Mouse (Mus musculus): ENCODE results near the gene Apol8. TPM values are rescaled to one million over a fixed set of nuclear protein-coding genes. Genes with fewer than 3 reads are reported as not detected.
"Not testable (repeated sequence)": the region's sequence is repeated elsewhere in the genome, so short reads cannot be mapped to it uniquely, and the experiment has no call there.

Gene Apol8
- total RNA-seq, 2 experiments from 2014 or later = not detected

DNA sequence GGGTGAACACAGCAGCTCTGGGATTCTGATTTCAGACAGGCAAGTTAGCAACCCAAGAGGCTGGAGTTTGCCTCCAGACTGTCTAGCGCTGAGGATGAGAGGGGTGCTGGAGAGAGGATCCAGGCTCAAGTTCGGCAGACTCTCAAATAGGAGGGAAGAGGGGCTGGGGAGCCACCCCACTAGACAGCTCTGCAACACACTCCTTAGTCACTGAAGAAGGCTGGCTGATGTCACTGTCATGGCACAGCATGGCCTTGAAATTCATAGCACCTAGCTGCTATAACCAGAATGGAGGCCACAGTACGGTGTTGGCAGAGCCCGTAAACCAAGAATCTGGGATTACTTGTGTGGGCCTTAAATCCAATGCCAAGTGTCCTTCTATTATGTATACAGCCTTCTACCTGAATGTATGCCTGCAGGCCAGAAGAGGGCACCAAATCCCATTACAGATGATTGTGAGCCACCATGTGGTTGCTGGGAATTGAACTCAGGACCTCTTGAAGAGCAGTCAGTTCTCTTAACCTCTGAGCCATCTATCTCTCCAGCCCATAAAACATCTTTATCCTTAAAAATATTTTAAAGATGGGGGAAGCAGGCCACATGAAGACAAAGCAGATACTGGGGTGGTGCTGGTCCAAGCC lies 903 bp upstream of the Apol8 start:
- intact Hi-C loops (cut with DNase I; ENCODE audit: low total_unique reads) = no loop called here
- no peak for DNase-seq

DNA sequence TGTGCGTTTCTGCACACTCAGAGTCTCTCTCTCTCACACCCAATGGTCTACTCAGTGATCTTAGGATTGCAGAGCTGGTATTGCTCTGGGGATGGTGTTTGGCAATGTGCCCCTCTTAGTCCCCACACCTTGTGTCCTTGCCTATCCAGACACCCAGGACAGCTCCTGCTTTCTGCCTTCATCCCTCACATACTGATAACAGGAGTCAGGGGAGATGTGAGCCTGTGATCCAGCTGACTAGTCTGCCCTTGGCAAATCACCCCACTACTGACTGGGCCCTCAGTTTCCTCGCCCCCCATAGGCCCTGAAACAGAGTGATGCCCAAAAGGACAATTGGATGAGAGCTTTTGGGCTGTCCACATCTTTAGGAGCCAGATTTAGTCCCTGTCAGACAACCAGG lies 722 bp downstream of the Apol8 start:
- intact Hi-C loops (cut with DNase I; ENCODE audit: low total_unique reads) = no loop called here
- no peak for DNase-seq

DNA sequence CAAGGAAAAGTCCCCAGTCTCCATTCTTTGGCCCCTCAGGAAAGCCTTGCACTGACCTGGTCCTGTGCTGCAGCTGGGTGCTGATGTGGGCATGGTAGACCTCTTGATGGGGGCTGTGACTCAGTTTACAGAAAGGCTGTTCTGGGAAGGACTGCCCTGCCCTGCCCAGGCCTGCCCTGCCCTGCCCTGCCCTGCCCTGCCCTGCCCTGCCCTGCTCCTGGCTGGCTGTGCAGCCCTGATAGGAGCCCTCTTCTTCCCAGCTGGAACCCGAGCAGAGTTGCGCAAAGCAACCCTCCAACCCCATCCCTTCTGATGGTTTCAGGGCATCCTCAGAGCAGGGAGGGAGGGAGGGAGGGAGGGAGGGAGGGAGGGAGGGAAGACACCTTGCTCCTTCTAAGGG lies 1.7 kb downstream of the Apol8 start:
- intact Hi-C loops (cut with DNase I; ENCODE audit: low total_unique reads) = no loop called here
- DNase-seq = no peak

DNA sequence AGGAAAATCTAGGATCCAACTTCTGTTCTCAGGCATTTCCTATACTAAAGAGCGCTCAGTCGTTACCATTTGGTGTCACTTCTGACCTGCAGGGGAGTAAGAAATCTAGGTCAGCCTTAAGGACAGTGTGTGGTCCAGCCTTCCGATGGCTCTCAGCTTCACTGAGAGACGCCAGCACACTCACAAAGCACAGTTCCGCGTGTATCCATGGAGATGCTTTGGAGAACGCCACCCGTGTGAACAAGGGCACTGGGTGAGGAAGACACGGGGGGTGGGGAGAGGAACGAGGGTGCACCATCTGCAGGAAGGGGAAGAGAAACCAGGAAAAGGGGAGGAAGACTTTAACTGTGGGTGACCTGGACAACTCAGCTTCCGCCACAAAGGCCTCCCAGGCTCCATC lies 4.4 kb downstream of the Apol8 start:
- DNase-seq = no peak
- intact Hi-C loops (cut with DNase I; ENCODE audit: low total_unique reads) = no loop called here

DNA sequence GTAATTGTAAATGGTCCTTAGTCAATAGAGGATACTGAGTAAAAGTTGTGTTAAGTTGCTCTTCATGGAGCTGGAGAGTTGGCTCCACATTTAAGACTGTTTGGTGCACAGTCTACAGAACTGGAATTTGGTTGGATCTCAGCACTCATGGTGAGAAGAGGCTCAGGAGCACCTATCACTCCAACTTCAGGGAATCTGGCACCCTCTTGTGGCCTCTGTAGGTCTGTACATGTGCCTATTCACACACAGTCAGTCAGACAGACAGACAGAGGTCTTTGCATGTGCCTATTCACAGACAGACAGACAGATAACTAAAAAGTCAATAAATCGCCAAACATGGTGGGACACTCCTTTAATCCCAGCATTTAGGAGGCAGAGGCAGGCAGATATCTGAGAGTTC lies 6.3 kb downstream of the Apol8 start:
- DNase-seq = no peak
- intact Hi-C loops (cut with DNase I; ENCODE audit: low total_unique reads) = no loop called here

DNA sequence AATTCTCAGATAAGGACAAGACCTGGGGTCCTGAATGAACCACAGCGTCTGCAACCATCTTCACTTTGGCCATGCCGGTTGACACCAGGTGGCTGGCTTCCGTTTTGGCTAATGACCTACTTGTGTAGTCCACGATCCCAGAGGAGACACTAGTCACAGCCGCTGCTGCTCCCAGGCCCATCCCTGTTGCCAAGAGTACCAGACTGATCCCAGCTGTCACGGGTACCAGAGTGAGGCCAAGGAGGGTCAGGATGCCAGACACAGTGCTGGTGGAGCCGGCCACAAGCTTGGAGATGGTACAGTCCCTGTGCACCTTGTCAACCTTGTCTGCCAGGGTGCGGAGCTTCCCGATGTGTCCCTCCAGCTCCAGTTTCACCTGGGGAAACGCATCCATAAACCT lies 7.1 kb downstream of the Apol8 start:
- no peak for DNase-seq
- intact Hi-C loops (cut with DNase I; ENCODE audit: low total_unique reads) = no loop called here

DNA sequence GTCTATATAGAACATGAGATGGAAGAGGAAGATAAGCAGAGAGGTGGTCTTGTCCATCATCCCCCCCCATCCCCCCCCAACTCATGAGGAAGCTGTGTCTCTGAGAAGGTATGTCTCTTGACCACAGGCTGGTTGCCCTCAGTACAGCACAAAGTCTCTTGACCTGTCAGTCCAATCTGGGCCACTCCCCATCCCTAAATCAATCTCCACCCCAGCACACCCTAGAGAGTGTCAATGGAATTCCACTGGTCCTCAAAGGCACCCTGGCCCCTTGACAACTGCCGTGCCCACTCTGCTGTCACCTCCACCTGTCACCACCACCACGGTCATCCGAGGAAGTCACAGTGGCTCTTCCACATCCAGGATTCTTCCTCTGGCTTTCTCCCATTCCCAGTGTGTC lies 8.4 kb downstream of the Apol8 start:
- no peak for DNase-seq
- intact Hi-C loops (cut with DNase I; ENCODE audit: low total_unique reads) = no loop called here

DNA sequence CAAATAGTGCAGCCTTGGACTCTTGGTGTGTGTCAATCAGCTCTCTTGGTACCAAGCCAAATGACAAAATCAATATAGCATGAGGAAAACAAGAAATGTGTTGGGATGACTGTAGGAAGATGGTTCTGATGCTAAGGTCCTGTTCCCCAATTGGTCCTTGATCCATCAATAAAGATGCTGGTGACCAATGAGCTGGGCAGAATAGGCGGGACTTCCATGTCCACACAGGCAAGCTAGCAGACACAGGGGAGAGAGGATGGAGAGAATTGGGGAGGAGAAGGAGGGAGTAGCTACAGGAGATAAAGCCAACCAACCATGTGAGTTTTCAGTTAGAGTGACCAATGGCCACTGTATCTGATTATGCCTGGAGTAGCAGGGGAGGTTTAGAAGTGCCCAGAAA lies 10.5 kb downstream of the Apol8 start:
- intact Hi-C loops (cut with DNase I; ENCODE audit: low total_unique reads) = no loop called here
- DNase-seq = no peak

DNA sequence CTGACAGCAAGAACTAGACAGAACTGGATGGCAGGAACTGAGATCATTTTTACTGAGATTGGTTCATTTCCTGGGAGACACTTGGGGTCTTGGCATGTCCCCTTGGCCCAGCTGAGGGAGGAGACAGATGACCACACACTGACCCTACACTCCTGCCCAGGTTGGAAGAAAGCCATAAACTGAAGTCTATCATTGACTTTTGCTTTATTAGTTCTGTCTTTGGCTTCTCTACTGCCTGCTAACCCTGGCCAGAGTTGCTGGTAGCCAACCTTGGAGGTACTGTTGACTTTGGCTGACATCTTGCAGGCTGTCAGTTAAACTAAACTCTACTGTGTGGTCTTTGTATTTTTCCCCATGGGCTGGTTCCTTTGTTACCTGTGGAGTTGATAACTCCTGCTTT lies 11.7 kb downstream of the Apol8 start:
- intact Hi-C loops (cut with DNase I; ENCODE audit: low total_unique reads) = no loop called here
- DNase-seq = no peak

DNA sequence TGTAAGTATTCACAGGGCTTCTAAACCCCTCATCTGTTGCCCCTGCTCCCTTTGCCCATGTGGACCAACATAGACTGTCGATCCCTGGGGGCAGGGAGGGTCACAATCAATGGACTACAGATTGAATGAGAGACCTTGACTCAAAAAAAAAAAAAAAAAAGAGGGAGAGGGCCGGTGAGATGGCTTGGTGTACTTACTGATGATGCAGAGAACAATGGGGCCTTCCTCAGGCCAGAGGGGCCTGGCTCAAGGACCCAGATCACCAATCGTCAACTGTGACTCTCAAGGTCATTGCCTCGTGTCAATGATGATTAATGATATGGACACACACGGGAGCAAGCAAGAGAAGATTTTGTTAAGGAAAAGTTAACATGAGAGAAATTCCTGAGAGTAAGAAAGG lies 12.2 kb downstream of the Apol8 start:
- intact Hi-C loops (cut with DNase I; ENCODE audit: low total_unique reads) = no loop called here
- DNase-seq = no peak

DNA sequence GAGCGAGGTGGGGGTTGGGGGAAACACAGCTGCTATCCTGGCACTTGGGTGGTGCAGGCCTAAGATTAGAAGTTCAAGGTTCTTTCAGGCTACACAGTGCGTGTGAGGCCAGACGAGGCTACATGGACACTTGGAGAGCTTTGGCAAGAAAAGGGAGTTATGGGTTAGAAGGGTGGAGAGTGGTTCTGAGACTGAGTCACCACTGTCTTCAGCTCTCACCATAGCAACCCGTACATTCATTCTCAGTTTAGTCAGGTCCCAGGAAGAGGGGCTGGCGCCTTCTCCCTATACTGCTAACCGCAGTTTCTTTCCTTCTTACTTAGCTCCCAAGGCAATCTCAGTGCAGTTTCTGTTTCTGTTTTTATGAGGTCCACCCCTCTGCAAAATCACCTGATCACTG lies 15.2 kb downstream of the Apol8 start:
- DNase-seq; intact Hi-C loops (cut with DNase I; ENCODE audit: low total_unique reads): not testable (repeated sequence)

DNA sequence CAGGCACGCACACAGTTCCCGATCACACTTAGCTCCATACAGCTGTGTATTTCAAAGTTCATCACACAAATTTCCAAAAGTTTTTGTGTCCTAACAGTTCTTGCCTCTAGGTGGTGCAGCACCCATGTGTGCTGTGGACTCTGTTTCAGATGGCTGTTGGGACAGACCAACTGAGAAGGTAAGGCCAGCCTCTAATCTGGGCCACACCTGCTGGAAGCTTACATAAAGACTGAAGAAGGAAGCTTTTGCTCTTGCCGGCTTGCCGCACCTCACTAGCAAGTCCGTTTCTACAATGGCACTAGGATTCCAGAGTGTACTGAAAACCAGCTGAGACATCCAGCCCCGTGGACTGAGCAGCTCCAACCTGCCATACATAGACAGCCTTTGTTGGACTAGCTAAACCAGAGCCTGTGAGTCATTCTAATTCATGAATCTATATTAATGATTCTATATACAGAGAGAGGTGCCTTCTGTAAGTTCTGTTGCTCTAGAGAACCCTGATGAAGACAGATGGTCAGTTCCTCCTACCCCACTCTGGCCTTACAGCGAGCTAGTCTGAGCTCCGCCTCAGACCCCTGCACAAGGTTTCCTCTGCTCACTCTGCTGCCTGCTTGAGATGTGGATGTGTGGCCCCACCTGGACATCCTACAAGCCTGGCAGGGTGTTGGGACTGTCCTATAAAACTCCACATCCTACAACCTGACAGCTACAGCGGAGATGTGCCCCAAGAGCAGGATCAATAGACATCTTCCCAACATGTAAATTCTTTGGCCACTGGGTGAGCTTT lies 16.1 kb downstream of the Apol8 start:
- intact Hi-C loops (cut with DNase I; ENCODE audit: low total_unique reads) = no loop called here

DNA sequence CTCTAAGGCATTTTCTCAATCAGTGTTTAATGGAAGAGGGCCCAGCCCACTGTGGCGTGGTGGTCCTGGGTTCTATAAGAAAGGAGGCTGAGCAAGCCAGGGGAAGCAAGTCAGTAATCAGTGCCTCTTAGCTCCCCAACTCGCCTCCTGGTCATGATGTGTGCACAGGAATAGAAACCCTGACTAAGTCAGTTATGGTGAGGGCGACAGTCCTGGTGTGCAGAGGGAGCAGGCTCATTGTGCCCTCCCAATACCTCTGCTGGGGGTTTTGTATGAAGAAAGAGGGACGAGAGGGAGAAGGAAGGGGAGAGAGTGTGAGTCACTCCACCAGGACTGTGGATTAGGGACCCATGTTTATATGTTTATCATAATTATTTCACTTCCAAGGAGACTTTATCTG lies 22.9 kb downstream of the Apol8 start:
- DNase-seq; intact Hi-C loops (cut with DNase I; ENCODE audit: low total_unique reads): not testable (repeated sequence)

More for the DNA sequence above, 16.1 kb downstream of the Apol8 start:
- DNase-seq = no peak

DNA sequence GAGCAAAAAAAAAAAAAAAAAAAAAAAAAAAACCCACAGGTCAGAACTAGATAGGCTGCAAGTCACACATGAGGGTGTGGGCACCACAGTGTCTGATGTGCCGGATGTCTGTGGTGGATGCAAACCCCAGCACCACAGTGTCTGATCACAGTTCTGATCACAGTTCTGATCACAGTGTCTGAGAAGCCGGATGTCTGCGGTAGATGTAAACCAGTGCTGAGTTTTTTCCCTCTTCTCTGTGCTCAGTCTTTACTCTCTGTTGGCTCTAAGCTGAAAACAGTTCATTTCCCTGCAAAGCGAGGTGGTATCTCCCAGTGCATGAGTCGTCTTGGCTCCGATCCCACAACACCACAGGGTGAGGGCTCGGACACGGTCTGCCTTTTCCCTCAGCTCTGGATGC lies 23.4 kb downstream of the Apol8 start:
- intact Hi-C loops (cut with DNase I; ENCODE audit: low total_unique reads); DNase-seq: not testable (repeated sequence)

DNA sequence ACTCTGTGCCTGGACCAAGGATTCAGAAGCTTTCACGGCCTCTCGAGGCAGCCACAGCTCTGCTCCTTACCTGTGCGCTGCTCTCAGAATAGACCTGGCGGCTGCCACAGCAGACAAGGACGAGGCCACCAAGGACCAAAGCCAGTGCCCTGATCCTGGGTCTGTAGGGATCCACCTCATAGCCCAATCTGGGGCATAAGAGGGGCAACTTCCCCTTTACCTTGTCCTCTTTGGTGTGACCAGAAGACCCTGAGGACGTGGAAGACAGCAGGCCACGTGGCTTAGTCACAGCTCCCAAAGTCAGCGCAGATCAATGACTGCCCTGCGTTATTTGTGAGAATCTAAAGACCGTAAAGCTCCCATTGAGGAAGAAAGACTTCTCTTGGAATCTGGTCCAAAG lies 24.0 kb downstream of the Apol8 start:
- not testable (repeated sequence) for DNase-seq

DNA sequence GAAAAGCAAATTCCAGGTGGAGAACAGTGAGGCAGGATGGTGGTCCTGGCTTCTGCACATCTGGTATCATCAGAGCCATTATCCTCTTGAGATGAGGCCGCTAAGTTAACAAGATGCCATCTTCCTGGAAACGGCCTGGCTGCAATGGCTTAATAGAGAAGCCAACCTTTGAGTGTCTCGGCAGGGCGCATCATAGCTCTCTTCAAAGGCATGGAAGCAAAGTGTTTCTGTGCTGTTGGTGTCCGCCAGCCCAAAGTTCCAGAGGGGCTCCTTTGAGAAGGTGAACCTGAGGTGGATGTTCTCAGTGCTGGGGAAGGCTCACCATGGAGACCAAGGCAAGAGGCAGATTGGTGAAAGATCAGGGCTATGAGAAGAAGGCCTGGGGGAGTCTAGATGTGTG lies 25.2 kb downstream of the Apol8 start:
- intact Hi-C loops (cut with DNase I; ENCODE audit: low total_unique reads) = no loop called here
- DNase-seq = no peak

More for the DNA sequence above, 24.0 kb downstream of the Apol8 start:
- intact Hi-C loops (cut with DNase I; ENCODE audit: low total_unique reads) = not testable (repeated sequence)

DNA sequence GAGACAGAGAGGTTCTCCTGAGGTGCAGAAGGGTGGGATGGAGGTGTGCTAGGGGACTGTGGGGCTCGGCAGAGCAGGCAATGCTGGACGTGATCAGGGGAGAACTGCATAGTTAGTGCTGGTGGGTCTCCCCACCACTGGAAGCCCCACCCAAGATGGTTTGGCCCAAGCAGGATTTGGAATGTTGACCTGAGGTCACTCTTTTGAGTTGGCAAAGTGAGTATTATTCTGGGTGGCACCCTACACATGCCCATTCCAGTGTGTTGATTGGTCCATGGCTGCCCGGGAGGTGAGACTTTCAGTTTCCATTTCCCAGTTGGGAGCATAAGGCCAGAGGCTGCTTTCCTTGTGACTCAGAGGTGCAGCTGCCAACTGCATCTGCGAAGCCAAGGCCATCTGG lies 28.1 kb downstream of the Apol8 start, which contains the start of gene Apol9b:
Gene Apol9b, plus strand, starts transcription at position 301 of the 400 bp plus-strand sequence.
- intact Hi-C loops (cut with DNase I; ENCODE audit: low total_unique reads); DNase-seq: not testable (repeated sequence)

DNA sequence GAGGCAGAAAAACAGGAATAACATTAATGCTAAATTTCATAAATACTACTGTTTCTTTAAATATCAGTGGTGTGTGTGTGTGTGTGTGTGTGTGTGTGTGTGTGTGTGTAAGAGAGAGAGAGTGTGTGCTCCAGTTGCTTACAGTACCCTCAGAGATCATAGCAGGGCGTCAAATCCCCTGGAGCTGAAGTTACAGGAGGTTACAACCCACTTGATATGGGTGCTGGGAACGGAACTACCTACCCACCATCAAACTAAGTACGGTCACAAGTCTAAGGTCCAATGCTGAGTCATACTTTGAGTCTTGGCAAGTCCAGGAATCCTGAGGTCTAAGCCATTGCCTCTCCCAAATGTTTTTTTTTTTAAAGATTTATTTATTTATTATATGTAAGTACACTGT lies 29.1 kb downstream of the Apol8 start:
- intact Hi-C loops (cut with DNase I; ENCODE audit: low total_unique reads); DNase-seq: not testable (repeated sequence)

DNA sequence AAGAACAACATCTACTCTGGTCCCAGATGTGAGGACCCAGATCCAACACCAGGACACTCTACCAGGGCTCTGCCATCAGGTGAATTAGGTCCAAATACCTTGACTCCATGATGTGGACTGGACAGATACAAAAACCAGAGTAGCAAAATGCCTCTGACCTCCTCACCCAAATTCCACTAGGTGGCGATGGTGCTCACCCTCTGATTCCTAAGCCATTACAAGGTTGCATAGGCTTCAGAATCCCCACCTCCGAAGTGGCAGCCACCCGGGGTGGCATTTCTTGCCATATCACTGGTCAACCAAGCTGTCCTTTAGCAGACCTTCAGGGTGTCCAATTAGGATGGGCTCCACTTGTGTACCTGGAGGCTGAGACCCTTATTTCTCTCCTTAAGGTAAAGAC lies 29.7 kb downstream of the Apol8 start:
- intact Hi-C loops (cut with DNase I; ENCODE audit: low total_unique reads); DNase-seq: not testable (repeated sequence)

DNA sequence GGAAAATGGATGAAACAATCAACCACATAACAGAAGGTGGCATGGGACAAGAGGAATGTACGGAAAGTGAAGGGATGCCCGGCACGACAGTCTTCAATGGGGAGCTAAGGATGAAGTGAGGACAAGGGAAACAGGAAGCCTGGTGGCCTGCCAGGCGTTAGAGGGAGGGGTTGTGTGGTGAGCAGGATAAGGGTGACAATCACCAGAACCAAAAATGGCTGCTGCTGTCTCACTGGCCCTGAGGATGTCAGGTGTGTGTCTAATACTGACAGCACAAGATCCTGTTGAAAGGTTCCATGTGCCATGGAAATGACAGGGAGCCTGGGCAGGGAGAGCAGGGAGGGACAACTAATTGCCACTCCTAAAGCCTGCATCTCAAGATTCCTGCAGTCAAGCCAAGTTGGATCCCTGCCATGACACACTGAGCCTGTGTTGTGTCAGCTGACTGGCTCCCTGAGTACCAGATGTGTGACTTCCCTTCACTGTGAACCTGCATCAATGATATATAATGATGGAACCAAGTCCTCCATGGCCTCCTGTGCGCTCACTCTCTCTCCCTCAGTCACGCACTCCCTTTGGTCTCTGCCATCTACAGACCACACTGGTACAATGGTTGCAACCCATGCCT lies 31.3 kb downstream of the Apol8 start:
- DNase-seq; intact Hi-C loops (cut with DNase I; ENCODE audit: low total_unique reads): not testable (repeated sequence)
